Mouse (Mus musculus) monocyte, adult 5-6 weeks (primary cell): ENCODE results near the gene Pml. TPM values are rescaled to one million over a fixed set of nuclear protein-coding genes. Genes with fewer than 3 reads are reported as not detected.
"Not testable (repeated sequence)": the region's sequence is repeated elsewhere in the genome, so short reads cannot be mapped to it uniquely, and the experiment has no call there.

Source experiments
- ATAC-seq: fragments of 153-309, 156-312 bp; replicated peaks from 2 replicates; pipeline ENCODE4 v1.8.0; 2017; ENCODE audit warnings: mild to moderate bottlenecking; ENCODE audit not compliant: low TSS enrichment, insufficient number of reproducible peaks, severe bottlenecking, poor library complexity, low FRiP score
- total RNA-seq: library from RNA; stranded (forward); fragments of 200-1000, 200-491, 200-594 nt; gene quantifications from 3 replicates; pipeline ENCODE4 v1.2.3, GENCODE M21; 2017

Pml gene
- total RNA-seq, 1 experiment from 2014 or later: 6.6 TPM

GRCm38 (mm10) chr9:58274101-58274604, 24.6 kb upstream of the Pml start:
- ATAC-seq: no peak

DNA sequence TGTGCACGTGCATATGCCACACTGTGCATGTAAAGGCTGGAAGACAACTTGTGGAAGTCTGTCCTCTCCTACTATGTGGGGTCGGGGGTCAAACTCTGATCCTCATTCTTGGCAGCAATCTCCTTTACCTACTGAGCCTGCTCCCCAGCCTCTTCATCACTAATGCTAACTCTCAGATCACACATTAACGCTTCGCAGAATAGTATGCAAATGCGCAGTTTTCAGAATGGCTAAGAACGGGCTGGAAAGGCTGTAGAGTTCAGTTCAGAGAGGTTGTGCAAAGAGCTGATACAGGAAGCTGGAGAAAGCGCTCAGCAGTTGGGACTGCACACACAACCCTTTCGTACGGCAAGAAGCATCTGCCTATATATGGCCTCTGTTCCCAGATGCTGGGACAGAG, 23.3 kb upstream of the Pml start:
- ATAC-seq: no peak

DNA sequence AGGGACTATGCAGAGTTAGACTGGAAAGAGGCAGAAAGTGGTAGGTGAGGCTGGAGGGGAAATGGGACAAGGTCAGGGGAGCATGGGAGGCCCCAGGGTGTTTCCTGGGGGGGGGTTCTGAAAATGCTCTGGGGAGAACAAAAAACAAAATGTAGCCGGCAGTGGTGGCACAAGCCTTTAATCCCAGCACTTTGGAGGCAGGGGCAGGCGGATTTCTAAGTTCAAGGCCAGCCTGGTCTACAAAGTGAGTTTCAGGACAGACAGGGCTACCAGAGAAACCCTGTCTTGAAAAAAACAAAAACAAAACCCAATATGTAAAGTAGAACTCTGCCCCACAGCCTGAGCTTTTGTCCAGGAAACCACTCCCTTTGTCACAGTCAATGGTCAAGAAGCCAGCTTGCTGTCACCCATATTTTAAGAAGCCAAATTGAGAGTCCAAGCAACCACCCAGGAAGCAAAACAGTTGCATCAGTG, 22.5 kb upstream of the Pml start:
- peak; percentile 29; the same call in 1 of the 2 replicates for ATAC-seq

- not testable (repeated sequence) for ATAC-seq
Measured at GRCm38 (mm10) chr9:58271551-58271950, 22.0 kb upstream of the Pml start.

- ATAC-seq: peak; percentile 47
Measured at GRCm38 (mm10) chr9:58271109-58271508, 21.5 kb upstream of the Pml start.

- no peak for ATAC-seq
Measured at GRCm38 (mm10) chr9:58270081-58270480, 20.5 kb upstream of the Pml start.

GRCm38 (mm10) chr9:58268384-58269313, 19.1 kb upstream of the Pml start:
- ATAC-seq: no peak

- ATAC-seq: no peak
Measured at GRCm38 (mm10) chr9:58267046-58267445, 17.5 kb upstream of the Pml start.

DNA sequence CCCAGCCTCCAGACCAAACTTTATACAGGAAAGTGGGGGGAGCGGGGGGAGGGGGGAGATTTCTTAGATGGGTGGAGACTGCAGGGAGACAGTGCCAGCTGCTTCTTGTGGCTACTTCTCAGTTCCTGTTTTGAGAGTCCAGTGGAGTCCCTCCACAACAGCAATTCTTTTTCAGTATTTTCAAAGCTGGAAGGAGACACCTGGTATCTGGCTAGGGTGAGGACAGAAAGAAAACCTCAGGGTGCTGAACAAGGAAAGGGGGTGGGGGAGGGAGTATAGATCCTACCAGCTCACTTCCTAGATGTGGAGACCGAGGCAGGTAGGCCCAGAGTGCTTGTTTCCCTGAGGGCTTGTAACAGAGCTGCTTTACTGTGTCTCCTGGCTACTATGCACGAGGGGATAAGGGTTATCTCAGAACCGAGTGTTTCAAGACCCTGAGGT, 17.0 kb upstream of the Pml start:
- peak; percentile 68 for ATAC-seq

GRCm38 (mm10) chr9:58265368-58265767, 15.8 kb upstream of the Pml start:
- no peak for ATAC-seq

DNA sequence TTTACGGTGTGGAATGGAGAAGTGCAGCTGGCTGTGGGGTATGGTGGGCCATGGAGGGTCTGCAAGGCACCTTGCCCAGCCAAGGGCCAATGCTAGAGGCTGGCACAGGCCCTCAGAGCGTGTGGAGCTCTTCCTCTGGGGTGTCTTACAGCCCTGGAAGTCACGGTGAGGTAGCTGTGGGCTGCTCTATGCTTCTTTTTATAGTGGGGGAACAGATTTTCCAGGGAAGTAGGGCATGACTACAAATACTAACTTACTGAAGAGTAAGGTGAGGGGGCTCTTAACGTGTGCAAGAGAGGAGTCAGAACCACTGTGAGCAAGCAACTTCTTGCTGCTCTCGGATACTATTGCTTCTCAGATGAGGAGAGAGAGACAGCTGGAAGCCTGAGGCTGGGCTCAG, 12.9 kb upstream of the Pml start:
- ATAC-seq: no peak

GRCm38 (mm10) chr9:58255704-58256685, 6.4 kb upstream of the Pml start:
- peak; percentile 49 for ATAC-seq

DNA sequence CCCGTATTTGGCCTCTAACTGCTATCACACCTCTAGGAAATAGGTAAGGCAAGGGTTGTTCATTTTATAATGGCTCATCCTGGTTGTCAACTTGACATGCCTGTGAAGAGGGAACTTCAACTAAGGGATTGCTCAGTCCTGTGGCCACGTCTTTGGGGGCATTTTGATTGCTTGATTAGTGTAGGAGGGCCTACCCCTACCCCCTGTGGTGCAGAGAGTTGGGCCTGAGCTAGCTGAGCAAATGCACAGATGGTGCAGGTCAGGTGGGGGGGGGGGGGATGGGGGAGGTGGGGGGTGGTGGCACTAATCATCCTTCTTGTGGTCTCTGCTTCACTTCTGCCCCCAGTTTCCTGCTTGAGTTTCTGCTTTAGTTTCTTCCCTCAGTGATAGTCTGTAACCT, 5.5 kb upstream of the Pml start:
- no peak for ATAC-seq

DNA sequence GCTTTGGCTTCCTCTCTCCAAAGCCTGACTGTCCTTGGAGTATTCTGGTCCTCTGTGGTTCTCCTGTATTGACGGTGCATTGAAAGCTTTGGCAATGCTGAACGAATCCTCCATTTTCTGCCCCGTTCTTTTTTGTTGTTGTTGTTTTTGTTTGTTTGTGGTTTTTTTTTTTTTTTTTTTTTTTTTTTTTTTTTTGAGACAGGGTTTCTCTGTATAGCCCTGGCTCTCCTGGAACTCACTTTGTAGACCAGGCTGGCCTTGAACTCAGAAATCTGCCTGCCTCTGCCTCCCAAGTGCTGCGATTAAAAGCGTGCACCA, 4.2 kb upstream of the Pml start:
- ATAC-seq: not testable (repeated sequence)

- peak; percentile 98 for ATAC-seq
Measured at GRCm38 (mm10) chr9:58253033-58253804, 3.6 kb upstream of the Pml start, which contains the start of gene Stoml1. Gene Stoml1 (plus strand): TSS chr9:58253164.

- not testable (repeated sequence) for ATAC-seq
Measured at GRCm38 (mm10) chr9:58250730-58251129, 1.1 kb upstream of the Pml start.

- no peak for ATAC-seq
Measured at GRCm38 (mm10) chr9:58250322-58250721, 736 bp upstream of the Pml start.

GRCm38 (mm10) chr9:58248746-58249413, 706 bp downstream of the Pml start:
- no peak for ATAC-seq
